Mouse (Mus musculus) kidney, adult 2 months (tissue): Measurements from ENCODE around the gene Serpinf1.

Experiments
- CTCF ChIP-seq: fragments of 200-500 bp; conservative IDR thresholded peaks from 2 replicates; pipeline ENCODE4 v1.5.1; 2011; ENCODE audit warnings: low read depth, mild to moderate bottlenecking, control low read depth, low read length, moderate library complexity, mixed read lengths; ENCODE audit not compliant: insufficient read depth, insufficient read length
- POLR2A ChIP-seq: fragments of 200-500 bp; IDR thresholded peaks from one replicate; pipeline ENCODE4 v1.6.1; 2011; ENCODE audit warnings: low read depth, low read length, control low read depth

DNA sequence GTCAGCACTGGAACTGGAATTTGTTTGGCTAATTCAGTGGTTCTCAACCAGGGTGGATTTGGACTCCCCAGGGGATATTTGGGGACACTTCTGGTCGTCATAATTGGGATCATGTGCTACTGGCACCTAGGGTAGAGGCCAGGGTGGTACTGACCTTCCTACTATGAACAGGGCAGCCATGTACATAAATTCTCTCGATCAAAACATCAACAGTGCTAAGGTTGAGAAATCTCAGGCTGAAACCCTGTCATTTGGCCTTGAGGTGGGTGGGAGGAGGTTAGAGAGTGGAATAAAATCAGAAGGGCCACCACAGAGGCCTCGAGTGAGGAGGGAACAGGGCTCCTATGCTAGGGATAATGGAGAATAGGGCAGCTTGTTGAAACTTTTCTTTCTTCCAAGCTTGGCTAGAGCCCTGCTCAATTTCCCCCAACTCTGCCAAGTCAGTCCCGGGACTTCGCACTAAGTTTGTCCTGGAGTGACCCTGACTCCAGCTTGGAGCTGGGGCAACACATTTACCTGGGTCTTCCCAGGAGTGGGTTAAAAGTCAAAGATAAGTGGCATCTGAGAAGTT, 36.7 kb upstream of the Serpinf1 start:
- TF ChIP-seq CTCF (no peak), POLR2A (no peak)
